Mouse (Mus musculus): ENCODE measurements around the gene Gm8947. TPM values are rescaled to one million over a fixed set of nuclear protein-coding genes. Genes with fewer than 3 reads are reported as not detected.
"Not testable (repeated sequence)": the region's sequence is repeated elsewhere in the genome, so short reads cannot be mapped to it uniquely, and the experiment has no call there.

The Gm8947 gene
- not detected in 2 replicates for polyA plus RNA-seq (2011; ENCODE audit: insufficient read length, low read depth, missing spikeins)

DNA sequence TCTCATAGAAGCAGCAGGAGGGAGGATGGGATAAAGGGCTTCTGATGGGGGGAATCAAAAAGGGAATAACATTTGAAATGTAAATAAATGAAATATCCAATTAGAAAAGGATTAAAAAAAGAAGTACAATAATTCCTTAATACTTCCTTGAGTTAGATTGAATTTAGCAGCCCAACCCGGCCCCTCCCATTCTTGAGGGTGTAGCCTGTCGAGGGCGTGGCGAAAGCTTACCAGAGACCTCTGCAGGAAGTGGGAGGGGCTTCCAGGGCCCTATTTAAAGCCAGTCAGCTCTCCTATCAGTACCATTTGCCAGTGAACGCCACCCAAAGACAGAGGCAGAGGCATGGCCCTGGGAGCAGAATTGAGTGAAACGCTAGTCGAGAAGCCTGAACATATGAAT is at the start of gene Gm8947:
TSS of gene Gm8947 (plus strand) at position 302 of the 400 bp plus-strand sequence.
- not testable (repeated sequence) for H3K4me3 ChIP-seq (ENCODE audit: insufficient read depth, low read length); H3K27ac ChIP-seq (ENCODE audit: insufficient read depth, low read length); H3K4me1 ChIP-seq (ENCODE audit: control insufficient read depth, insufficient read depth, low read length)

DNA sequence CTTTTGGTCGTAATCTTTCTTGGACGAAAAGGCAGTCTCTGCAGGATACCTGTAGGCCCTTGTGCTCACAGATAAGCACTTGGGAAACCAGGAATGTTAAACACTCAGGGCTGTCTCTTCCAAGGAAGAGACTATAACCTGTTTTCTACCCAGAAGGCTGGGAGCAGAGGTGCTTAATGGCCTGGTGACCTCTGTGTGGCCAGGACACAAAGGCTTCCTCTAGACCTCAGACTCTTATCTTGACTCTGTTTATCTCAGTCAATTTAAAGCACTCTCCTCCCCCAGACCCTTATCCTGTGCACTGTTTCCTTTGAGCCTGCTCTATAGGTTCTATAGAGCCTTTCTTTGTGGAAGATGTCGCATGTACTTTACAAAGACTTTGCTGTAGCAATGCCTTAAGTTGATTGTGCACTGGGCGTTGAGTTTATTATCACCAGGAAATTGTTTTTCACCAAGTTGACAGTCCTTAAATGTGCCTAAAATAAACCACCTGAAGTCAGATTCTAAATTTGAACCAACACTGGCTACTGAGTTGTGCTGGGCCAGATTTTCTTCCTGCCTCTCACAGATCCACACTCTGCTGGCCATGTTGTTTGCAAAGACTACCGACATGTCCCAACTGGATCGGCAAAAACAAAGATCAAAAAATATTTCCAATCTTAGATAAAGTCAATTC is 47.6 kb upstream of the Gm8947 start:
- TF ChIP-seq CTCF (IDR thresholded peaks at IDR 0.05; ENCODE audit: borderline replicate concordance, insufficient read depth, low read length) (no peak), POLR2A (IDR thresholded peaks at IDR 0.05; ENCODE audit: low read depth, low read length) (no peak)
- no peak overlapping the region for H3K4me3 ChIP-seq (ENCODE audit: insufficient read depth, low read length)
- no peak overlapping the region for H3K27ac ChIP-seq (ENCODE audit: insufficient read depth, low read length)
- H3K4me1 ChIP-seq (ENCODE audit: control insufficient read depth, insufficient read depth, low read length): no peaks in the 10 kb centered on the region

DNA sequence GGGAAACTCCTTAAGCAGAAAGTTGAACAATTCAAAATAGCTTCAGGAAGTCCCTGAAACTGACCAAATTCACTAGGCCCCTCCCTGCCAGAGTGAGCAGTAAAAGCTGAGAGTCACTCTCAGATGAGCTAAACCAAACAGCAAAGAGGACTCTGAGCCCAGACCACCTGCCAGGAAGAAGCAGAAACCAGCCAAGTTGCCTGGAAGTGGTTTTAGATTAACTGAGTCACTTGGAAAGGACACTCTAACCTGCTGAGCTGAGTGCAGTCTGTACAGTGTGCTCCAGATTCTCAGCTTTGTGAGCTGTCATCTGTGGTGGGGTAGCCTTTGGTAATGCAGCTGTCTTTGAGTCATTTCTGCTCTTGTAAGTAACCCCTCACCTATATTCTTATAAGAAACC is 44.4 kb upstream of the Gm8947 start:
- TF ChIP-seq CTCF (IDR thresholded peaks at IDR 0.05; ENCODE audit: borderline replicate concordance, insufficient read depth, low read length) (no peak), POLR2A (IDR thresholded peaks at IDR 0.05; ENCODE audit: low read depth, low read length) (no peak)
- Histone ChIP-seq H3K4me1 (ENCODE audit: control insufficient read depth, insufficient read depth, low read length) (no peaks in the 10 kb centered on the region), H3K27ac (ENCODE audit: insufficient read depth, low read length) (no peak overlapping the region), H3K4me3 (ENCODE audit: insufficient read depth, low read length) (no peak overlapping the region)

DNA sequence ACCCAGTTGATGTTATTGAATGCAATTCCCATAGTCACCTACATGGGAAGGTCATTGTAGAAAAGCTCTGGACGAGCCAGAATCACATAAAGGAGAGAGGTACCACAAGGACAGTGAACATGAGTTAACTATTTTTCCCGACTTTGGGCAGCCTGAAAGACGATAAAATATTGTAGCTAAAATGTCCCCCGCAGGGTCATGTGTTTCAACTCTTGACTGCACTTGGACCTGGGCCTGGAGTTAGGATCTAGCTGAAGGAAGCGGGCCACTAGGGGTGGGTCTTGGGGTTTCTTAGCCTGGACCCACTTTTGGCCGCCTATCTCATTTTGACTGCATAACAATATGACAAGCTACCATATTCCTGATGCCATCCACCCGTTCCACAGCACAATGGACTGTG is 42.0 kb upstream of the Gm8947 start:
- Histone ChIP-seq H3K27ac (ENCODE audit: insufficient read depth, low read length) (no peak overlapping the region), H3K4me1 (ENCODE audit: control insufficient read depth, insufficient read depth, low read length) (no peaks in the 10 kb centered on the region), H3K4me3 (ENCODE audit: insufficient read depth, low read length) (no peak overlapping the region)
- TF ChIP-seq CTCF (IDR thresholded peaks at IDR 0.05; ENCODE audit: borderline replicate concordance, insufficient read depth, low read length) (no peak), POLR2A (IDR thresholded peaks at IDR 0.05; ENCODE audit: low read depth, low read length) (no peak)

DNA sequence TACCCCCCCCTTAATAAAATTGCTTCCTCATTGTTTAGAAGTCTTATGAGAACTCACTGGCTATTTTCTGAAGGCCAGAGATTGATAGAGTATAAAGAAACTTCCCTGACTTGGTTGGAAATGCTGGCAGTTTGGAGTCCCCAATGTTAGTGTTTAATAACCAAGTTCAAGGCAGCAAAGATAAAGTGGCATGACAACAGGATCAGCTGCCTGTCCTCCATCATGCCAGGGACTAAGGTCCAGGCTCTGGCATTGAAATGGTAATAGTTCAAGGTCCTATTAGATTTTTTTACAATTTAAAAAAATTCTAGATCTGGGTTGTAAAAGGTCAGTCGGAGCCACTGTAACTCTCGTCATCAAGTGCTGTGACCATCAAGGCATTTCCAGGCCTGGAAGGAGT is 41.1 kb upstream of the Gm8947 start:
- Histone ChIP-seq H3K4me3 (ENCODE audit: insufficient read depth, low read length) (no peak overlapping the region), H3K27ac (ENCODE audit: insufficient read depth, low read length) (no peak overlapping the region), H3K4me1 (ENCODE audit: control insufficient read depth, insufficient read depth, low read length) (no peaks in the 10 kb centered on the region)
- TF ChIP-seq CTCF (IDR thresholded peaks at IDR 0.05; ENCODE audit: borderline replicate concordance, insufficient read depth, low read length): no peak
- no peak for TF ChIP-seq POLR2A (IDR thresholded peaks at IDR 0.05; ENCODE audit: low read depth, low read length)

DNA sequence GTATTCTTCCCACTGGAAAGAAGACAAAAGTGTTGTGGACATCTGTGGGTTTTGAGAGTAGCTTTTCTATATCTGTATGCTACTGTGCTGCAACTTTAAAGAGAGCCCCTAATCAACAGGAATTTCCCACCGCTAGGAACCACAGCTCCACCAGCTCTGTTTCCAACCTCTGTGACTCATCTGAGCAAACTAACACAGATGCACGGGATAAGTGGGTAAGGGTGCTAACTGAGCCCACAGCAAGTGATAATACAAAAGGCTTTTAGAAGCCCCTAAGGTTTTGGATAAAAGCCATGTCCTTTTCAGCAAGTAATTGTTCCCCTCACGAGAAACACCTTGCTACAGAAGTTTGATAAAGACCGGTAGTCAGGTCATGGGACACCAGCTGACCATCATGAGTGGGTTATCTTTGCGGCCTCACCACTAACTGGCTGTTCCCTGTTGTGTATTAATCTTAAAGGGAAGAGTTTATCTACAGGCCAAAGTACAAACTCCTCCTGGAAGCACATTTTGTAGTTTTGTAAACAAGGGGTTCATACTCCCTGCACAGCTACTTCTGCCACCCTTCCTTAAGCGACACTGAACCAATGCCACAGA is 39.0 kb upstream of the Gm8947 start:
- Histone ChIP-seq H3K27ac (ENCODE audit: insufficient read depth, low read length) (no peak overlapping the region), H3K4me3 (ENCODE audit: insufficient read depth, low read length) (no peak overlapping the region)
- TF ChIP-seq POLR2A (IDR thresholded peaks at IDR 0.05; ENCODE audit: low read depth, low read length): no peak
- no peak for TF ChIP-seq CTCF (IDR thresholded peaks at IDR 0.05; ENCODE audit: borderline replicate concordance, insufficient read depth, low read length)

DNA sequence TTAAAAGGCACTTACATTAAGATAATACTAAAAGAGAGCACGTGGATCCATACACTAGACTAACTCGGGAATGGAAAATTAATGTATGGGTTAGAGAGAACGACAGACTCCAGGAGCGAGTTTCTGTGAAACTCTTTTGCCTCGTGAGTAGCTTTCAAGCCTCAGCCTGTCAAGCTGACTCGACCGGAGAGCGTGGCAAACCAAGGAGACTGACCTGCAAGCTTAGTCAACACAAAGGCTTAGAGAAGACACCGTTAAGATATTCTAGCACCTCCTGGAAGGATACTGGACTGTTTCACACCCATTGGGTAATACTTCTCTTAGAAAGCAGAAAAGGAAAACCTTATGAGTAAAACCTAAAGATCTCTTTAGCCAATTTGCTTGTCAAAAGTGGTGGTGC is 38.0 kb upstream of the Gm8947 start:
- not testable (repeated sequence) for H3K4me1 ChIP-seq (ENCODE audit: control insufficient read depth, insufficient read depth, low read length); H3K27ac ChIP-seq (ENCODE audit: insufficient read depth, low read length); H3K4me3 ChIP-seq (ENCODE audit: insufficient read depth, low read length)

More for the DNA sequence above, 39.0 kb upstream of the Gm8947 start:
- H3K4me1 ChIP-seq (ENCODE audit: control insufficient read depth, insufficient read depth, low read length): no peaks in the 10 kb centered on the region

DNA sequence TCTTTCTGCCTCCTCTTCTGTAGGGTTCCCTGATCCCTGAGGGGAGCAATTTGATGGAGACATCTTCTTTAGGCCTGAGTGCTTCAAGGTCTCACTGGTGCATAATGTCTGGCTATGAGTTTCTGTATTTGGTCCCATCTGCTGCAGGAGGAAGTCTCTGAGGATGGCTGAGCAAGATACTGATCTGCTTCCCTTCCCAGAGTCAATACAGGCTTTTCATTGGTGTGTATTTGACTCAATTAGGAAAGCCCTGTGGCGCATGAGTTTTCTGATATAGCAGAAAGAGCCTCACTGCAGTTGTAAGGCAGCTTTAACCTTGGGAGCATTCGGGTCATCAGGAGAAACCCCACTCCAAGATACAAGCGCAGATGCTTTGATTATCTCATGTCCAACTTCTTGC is 36.0 kb upstream of the Gm8947 start:
- Histone ChIP-seq H3K27ac (ENCODE audit: insufficient read depth, low read length) (no peak overlapping the region), H3K4me3 (ENCODE audit: insufficient read depth, low read length) (no peak overlapping the region), H3K4me1 (ENCODE audit: control insufficient read depth, insufficient read depth, low read length) (no peaks in the 10 kb centered on the region)
- TF ChIP-seq CTCF (IDR thresholded peaks at IDR 0.05; ENCODE audit: borderline replicate concordance, insufficient read depth, low read length) (no peak), POLR2A (IDR thresholded peaks at IDR 0.05; ENCODE audit: low read depth, low read length) (no peak)

DNA sequence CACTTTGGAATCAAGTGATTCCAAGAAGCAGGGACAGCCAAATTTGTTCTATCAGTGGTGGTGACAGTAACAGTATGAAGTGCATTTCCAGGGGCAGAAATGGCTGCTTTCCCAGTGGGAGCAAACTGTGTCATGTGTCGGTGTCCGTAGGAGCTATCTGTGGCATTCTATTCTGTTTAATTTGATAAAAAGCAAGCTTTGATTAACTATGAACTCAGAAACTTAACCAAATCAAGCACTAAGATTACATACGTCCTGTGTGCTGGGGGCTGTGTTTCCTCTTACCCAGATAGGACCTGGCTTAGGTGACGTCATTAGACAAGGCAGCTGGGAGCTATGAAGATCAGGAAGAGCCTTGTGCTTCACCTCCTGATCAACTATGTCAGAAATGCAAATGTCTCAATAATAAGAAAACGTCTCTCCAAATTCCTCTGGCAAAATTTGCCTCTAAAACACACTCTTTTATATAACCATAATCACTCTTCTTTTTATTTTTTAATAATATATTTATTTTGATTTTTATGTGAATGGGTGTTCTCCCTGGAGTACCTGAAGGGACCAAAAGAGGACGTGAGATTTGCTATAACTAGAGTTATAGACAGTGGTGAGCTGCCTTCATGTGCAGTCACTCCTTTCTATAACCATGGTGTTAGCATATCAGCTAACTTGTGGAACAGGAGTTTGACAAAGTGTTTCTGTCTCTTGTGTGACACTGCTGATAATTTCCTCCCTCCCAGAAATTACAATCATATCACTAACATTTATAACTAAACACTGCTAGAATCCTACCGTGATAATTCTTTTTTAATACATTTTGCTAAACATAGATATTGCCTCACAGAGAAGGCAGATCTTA is 35.2 kb upstream of the Gm8947 start:
- Histone ChIP-seq H3K4me3 (ENCODE audit: insufficient read depth, low read length) (no peak overlapping the region), H3K4me1 (ENCODE audit: control insufficient read depth, insufficient read depth, low read length) (no peaks in the 10 kb centered on the region), H3K27ac (ENCODE audit: insufficient read depth, low read length) (no peak overlapping the region)
- TF ChIP-seq POLR2A (IDR thresholded peaks at IDR 0.05; ENCODE audit: low read depth, low read length) (no peak), CTCF (IDR thresholded peaks at IDR 0.05; ENCODE audit: borderline replicate concordance, insufficient read depth, low read length) (no peak)
